Mouse (Mus musculus): Measurements from ENCODE around the gene Clcn3. TPM values are rescaled to one million over a fixed set of nuclear protein-coding genes. Genes with fewer than 3 reads are reported as not detected.

The Clcn3 gene
- total RNA-seq, 2 experiments from 2014 or later: 126 to 132 TPM

DNA sequence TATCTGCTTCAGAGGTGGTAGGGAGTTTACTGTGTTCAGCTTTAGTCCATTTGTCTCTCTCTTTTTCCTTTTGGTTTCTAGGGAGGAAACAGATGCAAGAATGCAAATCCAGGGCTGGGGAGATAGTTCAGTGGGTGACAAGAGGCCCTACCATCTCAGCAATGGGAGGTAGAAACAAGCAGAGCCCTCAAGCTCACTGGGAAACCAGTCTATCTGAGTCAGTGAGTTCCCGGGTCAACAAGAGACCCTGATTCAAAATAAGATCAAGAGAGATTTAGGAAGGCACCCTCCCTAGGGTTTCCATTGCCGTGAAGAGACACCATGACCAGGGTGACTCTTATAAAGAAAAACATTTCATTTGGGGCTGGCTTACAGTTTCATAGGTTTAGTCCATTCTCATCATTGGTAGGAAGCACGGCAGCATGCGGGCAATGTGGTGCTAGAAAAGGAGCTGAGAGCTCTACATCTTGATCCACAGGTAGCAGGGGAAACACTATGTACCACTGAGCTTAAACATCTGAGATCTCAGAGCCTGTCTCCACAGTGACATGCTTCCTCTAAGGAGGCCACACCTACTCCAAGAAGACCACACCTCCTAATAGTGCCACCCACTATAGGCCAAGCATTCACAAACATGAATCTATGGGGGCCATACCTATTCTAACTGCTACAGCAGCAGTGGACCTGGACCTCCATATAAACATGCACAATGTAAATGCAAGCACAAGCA lies 114.7 kb downstream of the Clcn3 start:
- DNase-seq: no peak

DNA sequence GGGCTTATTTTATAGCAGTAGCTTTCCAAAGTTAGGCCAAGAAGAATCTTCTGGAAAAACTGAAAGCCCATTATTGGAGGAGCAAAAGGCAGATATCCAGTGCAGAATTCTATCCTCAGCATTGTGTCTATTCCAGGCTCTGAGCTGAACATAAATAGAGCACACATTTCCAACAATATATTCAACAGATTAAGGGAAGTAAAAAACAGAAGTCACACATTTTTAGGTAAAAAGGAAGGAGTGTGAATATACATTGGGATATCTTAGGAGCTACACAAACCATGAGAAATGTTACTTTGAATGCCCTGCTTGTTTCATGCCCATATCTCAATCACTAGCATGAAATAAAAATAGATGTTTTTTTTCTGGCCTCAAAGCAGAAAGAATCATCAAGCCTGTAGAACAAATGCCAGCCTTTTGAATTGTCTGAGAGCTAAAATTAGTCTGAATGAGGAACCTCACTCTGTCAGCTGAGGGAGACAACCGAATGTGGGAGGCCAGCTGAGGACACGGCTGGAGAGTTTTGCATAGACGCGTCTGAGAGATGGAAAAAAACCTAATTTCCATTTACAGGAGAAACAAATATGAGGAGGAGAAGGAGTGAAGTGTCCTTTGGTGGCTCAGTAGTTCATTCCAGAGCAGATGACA lies 115.5 kb downstream of the Clcn3 start:
- peak in 1 of 2 experiments; percentile 26 for DNase-seq

DNA sequence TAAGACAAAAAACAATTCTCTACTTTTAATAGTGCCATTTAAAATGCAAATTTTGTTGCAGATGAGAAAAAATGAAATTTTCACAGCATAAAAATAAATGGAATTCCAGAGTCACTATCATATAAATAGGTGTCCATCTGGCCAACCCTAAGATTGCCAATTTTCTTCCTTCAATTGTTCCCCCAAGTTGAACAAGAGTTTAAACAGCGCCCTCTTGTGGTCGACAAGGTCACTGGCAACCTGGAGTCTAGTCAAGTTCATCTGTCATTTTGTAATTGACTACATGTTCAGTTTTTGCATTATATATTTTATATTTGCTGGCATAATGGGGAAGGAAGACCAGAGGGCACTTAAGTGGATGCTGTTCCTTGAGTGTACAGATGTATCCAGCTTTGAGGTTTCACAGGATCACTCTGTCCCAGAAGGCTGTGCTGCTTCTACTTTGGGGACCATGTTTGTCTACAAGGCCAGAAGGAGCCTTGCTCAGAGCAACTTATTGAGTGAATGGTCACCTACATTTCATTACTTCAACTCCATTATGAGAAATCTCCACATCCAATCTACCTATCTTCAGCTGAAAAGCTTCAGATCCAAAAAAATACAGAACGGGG lies 117.5 kb downstream of the Clcn3 start:
- peak; percentile 53 to 62 for DNase-seq

DNA sequence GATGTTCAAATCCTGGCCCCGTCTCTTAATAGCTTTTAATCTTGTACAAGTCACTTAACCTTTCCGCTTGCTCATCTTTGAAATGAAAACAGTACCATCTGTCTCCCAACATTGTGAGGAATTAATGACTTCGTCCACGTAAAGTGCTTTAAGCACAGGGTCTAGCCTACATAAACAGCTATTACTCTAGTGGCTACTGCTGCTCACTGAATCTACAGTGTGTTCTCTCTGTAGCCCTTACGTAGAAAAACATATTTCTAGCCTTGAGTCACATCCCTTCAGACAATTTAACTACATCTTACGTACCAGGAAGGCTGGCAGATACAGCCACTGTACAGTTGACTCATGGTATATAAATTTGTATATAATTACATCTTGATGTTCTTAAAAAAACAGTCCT lies 118.2 kb downstream of the Clcn3 start:
- DNase-seq: no peak

DNA sequence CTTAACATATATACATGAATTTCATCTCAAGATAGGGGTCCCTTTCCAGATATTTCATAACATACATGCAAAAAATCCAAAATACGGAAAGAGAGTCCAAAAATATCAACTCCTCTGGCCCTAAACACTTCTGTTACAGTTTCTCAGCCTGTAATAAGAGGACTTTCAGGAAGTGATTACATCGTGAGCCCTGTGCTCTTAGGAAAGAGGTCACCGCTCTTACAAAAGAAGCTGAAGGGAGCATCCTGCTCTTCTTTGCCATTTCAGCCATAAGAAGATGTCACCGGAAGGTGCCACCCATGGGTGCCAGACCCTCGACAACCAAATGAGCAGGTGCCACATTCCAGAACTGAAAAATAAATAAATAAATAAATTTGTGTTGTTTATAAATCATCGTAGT lies 121.3 kb downstream of the Clcn3 start:
- no peak for DNase-seq

DNA sequence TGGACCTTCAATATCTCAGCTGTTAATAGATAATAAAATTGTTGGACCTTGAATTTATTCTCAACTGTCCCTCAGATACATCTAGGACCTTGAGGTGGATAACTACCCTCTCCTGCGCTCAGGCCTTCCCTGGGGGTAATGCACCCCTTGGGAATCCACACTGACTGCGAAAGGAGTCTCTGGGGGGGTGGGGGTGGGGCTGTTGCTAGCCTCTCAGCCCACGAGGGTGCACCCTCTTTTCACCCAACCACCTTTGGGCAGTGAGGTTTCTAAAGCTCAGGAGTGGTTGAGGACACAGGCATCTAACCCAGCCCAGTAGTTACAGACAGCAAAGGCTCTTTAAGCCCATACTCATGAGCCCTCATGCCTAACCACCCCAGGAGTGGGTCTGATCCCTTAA lies 122.4 kb downstream of the Clcn3 start:
- DNase-seq: no peak

Other genes with a start within 250 kb of the Clcn3 start
- gene Hpf1, start 92.9 kb downstream of the Clcn3 start, total RNA-seq (2021): 10 to 100 TPM; 48.7 to 51.1 TPM
- 10 to 100 TPM; 26.2 to 31.0 TPM for gene Nek1, start 9.9 kb upstream of the Clcn3 start, total RNA-seq (2021)
- gene Sh3rf1, start 240.6 kb upstream of the Clcn3 start, total RNA-seq (2021): 10 to 100 TPM; 63.3 to 67.5 TPM

Data from layer of hippocampus, postnatal 36 days (tissue).